Mouse (Mus musculus) neural tube, embryonic 10.5 days (tissue): ENCODE results near the gene 1700022I11Rik.

Experiments
- DNase-seq: peaks from one replicate; pipeline ENCODE4 v3.0.0-alpha.2; 2017; ENCODE audit warnings: low spot score; ENCODE audit errors: extremely low spot score

1700022I11Rik gene

DNA sequence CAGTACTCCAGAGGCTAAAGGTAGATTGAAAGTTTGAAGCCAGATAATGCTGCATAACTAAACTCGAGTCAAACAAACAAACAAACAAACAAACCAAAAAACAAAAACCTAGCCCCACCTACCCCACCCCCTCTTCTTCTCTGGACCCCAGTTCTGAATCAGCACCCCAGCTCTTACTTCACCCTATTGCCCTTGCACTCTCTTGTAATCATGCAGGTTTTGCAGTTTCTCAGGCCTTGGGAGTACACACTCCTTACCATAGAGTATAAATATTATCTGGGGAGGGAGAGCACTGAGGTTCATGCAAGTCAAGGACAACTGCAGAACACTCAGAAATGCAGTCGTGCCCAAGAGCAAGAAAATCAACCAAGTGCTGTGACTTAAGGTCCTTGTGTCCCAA is 31.9 kb downstream of the 1700022I11Rik start:
- no peak for DNase-seq

DNA sequence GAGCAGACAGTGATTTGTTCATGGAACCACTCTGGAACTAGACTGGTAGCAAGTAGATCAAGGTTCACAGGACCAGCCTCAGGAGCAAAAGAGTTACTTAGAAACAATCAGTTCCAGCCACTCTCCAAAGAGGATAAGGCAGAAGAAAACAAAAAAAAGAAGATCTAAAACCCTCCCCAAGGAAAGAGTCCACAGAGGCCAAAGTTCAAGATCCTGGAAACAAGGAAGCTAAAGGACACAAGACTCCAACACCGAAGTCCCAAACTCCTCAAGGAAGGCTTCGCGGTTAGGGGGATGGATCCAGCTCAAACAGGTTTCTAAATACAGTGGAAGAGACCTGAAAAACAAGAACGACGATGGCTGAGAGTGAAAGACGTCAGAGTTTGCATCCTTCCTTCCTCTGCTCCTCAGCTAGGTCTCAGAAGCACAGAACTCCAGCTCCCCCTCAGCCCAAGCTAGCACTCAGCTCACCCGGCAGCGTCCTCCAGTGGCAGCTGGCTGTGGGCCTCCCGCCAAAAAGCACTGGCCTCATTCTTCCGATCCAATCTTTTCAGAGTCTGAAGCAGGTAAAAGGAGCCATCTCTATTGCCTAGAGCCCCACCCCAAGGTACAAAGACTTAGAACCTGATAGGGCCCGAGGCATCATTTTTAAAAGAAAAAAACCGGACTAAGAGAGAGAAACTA is 33.5 kb downstream of the 1700022I11Rik start:
- DNase-seq: no peak

DNA sequence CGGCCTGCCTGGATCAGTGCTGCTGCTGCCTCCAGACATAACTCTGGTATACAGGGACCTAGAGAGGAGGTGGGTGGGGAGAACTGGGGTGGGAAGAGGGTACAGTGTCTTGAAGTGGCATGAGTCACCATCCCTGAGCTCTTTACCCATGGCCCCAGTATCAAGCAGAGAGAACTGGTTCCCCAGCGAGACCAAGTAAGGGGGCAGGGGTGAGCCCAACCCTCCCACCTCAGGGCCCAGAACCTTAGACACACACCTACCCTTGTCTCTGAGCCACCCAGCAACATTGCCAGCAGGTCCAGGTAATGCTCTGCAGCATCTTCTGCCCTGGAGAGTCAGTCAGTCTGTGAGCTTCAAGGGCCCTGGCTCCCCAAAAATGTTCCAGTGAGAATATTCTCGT is 35.5 kb downstream of the 1700022I11Rik start:
- no peak for DNase-seq

DNA sequence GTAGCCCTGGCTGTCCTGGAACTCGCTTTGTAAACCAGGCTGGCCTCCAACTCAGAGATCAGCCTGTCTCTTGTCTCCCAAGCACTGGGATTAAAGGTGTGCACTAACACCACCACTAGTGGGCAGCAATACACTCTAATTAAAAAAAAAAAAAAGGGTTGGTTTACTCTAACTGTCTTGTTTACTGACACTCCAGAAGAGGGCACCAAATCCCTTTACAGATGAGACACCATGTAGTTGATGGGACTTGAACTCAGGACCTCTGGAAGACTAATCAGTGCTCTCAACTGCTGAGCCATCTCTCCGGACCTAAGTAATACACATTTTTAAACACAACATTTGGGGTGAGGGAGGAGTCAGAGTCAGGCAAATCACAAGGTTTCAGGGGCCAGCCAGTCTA is 36.4 kb downstream of the 1700022I11Rik start:
- no peak for DNase-seq

DNA sequence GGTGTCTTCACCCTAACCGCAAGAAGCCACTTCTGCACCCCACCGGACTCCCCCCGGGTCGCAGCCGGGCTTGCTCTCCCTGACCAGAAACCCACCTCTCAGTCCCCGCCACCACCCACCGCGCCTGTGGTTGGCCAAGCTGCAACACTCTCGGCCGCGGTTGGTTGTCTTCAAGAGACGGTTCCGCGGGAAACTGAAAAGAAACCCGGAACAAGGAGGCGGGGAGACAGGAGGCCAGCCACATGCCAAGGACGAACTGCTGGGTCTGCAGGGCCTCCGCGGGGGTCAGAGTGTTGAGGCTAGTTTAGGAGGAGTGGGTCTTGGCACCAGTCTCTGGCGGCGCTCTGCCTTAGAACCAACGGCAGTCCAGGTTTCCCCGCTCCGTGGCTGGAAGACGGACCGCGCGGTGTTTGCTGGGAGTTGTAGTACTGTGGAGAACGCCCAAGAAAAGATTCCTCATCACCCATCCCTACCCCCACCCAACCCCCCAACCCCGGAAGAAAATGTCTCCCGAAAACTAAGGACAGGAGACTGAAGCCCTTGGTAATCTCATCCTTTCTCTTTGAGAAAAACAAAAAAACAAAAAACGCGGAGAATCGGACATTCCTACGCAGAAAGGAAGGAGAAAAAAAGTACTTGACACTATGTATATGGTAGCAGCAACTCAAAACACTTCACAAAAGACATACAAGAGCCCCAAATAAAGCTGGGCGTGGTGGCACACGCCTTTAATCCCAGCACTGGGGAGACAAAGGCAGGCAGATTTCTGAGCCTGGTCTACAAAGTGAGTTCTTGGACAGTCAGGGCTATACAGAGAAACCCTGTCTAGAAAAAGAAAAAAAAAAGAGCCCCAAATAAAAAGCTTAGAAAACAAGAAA is 41.0 kb downstream of the 1700022I11Rik start, which contains the start of gene Fancg:
Gene Fancg, minus strand, starts transcription at position 346 of the 878 bp plus-strand sequence.
- peak; percentile 87 for DNase-seq

DNA sequence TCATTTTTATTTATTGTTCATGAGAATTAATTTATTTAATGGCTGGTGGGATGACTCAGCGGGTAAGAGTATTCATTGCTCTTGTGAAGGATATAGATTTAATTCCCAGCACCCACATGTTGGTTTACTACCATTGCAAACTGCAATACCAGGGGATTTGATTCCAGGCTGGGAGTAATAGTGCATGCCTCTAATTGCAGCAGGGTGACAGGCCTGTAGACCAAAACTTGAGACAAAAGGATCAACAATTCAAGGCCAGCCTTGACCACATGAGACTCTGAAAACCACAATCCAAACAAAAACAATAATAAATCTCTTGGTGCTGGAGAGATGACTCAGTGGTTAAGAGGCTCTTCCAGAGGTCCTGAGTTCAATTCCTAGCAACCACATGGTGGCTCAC is 42.7 kb downstream of the 1700022I11Rik start:
- DNase-seq: no peak

DNA sequence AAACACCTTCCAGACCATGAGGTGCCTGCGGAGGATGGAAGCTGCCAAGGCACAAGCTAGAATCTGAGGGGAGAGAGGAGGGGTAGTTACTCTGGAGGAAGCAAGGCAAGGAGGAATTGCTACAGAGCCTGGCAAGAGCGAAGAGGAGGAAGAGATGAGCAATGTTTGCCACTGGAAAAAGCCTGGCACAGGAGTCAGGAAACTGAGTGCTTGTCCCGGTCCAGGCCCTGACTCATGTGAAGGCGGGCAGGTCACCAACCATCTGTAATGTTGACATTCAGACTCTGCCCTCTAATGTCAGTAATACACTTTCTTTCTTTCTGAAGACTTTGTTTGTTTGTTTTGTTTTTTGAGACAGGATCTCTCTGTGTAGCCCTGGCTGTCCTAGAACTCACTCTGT is 48.8 kb downstream of the 1700022I11Rik start:
- no peak for DNase-seq

DNA sequence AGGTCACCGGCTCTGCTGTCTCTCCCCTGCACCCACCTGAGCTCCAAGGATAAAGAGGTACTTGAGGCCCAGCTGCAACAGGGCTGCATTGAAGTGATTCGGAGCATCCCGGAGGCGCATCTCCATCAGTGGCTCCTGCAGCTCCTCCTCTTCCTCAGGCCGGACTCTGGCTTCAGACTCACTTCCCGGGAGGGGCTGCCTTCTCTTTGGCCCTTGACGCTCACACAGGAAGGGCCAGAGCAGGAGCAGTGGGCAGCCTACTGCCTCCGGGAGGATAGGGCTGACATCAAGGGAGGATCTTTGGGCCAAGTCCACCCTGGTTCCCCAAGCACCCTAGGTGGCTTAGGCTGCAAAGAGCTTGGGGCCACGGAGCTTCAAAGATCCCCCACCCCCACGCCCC is 49.8 kb downstream of the 1700022I11Rik start:
- no peak for DNase-seq

DNA sequence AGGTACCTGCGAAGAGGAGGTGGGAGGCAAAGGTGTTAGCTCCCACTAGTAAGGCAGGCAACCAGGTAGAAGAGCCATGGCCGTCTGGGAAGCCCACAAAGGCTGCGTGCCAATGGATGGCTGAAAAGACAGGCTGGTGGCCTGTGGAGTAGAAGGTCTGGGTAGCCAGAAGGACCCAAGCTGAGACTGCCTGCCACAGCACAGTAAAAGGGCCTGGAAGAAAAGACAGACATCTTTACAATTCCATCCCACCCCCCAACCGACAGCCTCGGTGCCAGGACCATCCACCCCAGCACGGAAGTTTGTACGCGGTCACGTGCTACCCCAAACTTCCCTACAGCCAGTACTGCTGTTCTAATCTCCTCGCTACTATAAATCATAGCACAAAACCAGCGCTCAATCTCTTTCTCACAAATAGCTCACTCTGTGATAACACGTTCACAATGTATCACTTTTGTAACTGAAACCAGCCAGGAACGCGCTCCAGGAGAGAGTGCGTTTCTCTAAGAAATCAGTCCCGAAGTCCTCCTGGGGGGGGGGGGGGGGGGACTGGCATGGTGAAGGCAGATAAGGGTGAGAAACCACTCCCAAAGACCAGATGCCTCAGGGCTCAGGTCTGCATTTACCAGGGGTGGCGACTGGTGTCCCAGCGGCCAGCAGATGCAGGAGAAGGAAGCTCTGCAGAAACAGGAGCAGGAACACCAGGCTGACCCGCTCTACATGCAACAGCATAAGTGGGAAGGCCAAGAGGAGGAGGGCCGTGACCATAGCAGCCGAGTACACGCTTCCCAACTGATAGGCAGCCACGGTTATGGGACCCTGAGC is 50.4 kb downstream of the 1700022I11Rik start:
- no peak for DNase-seq

DNA sequence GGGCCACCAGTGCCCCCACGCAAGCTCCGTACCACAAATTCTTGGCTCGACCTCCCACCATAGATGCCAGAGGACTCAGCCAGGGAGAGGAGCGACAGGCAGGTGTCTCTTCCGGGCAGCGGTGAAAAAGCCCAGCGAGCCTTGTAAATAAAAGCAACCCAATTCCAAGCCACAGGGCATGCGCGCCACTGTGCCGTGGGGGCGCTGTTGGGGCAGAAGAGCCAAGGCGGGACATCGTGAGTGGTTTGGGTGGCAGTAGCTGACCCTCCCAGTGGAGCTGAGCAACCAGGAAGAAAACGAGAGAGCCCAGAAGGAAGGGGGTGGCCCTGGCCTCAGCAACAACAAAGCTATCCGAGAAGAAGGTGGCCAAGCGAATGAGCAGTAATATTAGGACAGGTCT is 51.5 kb downstream of the 1700022I11Rik start:
- no peak for DNase-seq

DNA sequence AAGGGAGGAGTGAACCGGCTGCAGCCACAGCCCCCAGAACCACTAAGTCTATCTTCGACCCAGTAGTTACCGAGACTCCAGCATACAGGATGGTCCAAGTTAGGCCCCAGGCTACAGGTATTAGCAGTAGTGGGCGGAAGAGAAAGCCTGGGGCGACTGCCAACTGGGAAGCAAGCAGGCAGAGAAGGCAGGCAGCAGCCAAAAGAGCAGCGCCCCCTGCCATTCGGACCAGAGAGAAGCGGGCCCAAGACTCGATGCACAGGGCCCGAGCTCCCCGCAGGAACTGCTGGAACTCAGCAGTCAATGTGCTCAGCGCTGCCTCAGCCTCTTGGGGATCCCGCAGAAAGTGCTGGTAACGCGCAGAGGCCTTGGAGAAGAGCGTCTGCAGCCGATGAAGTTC is 51.9 kb downstream of the 1700022I11Rik start:
- no peak for DNase-seq

DNA sequence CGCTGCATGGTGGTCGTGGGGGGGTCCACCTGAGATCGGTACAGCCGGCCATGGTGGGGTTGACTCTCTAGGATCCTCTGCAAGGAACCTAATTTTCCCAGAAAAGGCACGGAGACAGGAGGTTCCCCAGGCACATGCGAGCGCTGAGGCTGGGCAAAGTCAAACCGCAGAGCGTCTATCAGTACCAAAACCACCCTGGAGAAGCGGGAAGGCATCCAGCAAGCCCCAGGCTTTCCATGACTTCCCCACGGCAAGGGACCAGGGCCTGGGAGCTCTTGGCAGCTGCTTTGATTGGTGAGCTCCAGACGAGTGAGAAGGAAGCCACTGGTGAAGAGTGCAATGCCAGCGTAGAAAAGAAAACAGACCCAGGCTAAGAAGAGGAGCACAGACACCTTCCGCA is 55.3 kb downstream of the 1700022I11Rik start:
- DNase-seq: no peak

DNA sequence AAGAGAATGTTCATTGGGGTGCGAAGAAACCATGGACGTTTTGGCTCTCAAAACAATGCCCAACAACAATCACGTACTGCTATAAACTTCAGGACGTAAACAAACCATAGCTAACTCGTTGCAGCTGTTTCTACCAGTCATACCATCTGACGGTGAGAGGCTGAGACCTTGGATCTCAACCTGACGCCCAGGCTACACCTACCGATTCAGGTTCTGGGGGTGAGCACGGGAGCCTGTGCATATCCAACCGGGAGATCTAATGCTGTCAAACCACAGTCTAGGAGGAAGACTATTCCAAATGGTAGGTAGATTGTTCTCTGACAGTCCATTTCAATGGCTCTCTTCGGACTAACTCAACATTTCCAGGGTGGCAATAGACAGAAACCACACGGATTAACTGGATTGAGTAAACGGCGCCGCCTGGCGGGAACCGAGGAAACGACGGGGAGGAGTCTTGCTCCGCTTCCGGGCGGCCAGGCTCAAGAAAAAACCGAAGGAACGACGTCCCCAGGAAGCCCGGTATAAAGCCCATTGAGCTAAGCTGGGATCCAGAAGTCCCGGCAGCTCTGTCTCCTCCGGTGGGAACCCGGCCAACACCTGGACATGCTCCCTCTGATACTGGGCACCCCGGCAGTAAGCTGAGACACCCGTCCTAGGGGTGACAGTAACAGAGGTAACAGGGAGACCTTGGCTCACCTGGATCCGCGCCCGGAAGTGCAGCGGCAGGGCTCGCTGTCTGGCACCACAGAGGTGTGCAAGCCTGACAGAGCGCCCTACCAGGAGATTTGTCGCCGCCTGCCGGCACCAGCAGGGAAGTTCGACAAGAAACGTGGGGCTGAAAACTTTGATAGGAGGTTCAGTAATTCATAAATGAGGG is 55.9 kb downstream of the 1700022I11Rik start, which contains the start of gene Pigo:
Gene Pigo, minus strand, starts transcription at position 736 of the 877 bp plus-strand sequence.
- DNase-seq: peak; percentile 90

DNA sequence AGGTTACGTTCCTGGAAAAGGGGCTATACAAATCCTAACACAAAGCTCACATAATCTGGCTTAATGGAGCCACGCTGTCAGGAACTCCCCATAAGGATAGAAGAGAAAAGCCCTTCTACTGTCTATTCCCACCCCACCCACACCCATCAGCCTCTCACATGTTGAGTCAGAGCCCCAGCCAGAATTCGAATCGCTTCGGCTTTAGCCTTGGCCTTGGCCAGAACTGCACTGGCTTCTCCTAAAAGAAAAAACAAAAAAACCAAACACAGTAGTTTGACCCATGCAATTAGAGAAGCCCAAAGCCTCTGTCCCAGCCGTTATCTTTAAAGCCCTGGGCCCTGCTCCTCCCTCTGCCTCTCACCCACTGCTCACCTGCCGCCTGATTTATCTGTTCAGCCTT is 59.7 kb downstream of the 1700022I11Rik start:
- no peak for DNase-seq

DNA sequence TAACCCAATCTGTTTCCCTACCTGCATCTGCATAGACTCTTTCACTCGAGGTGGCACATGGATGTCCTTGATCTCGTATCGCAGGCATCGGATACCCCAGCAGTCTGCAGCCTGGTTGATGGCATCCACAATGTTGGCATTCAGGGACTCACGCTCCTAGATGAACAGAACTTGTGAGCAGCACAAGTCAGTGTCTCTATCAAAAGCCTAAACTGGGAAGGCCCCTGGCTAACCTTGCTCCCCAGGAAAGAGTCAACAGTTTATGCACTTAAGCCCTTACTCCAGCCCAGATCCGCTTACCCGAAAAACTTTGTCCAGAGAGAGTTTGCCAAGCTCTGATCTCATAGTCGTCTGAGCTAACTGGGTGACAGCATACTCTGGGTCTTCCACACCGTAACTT is 60.3 kb downstream of the 1700022I11Rik start:
- DNase-seq: no peak

DNA sequence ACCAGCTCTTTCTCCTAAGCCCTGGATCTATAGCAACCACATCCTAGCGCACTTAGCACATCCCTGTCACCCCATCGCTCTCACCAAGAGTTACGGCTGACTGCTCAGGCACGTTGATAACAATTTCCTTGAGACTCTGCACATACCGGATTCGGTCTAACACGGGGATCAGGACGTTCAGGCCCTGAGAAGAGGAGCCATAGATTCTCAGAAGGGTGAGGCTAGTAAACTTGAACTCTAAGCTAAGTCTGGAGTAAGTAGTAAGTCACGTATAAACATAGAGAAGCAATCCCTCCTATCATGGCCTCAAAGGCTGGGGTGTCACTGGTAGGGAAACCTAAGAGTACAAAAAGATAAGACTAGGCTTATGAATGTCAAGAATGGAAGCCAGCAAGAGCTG is 60.9 kb downstream of the 1700022I11Rik start:
- no peak for DNase-seq

DNA sequence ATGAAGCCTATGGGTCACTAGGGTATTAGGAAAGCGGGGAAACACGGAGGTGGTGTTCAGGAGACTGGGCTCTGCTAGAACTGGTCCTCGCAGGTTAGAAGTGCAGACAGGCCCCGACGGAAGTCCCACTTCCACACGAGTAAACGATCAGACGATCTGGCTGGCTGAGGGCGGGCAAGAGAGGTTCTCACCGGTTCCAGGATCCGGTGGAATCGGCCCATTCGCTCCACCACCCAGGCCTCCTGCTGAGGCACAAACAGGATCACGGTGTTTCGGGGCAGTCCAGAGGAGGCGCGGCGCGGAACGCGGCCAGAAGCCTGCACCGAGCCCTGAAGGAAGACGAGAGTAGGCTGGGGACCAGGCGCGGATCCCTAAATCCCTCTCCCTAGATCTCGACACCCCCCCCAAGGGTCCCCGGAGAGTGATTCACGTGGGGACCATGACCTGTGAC is 61.4 kb downstream of the 1700022I11Rik start:
- DNase-seq: no peak

DNA sequence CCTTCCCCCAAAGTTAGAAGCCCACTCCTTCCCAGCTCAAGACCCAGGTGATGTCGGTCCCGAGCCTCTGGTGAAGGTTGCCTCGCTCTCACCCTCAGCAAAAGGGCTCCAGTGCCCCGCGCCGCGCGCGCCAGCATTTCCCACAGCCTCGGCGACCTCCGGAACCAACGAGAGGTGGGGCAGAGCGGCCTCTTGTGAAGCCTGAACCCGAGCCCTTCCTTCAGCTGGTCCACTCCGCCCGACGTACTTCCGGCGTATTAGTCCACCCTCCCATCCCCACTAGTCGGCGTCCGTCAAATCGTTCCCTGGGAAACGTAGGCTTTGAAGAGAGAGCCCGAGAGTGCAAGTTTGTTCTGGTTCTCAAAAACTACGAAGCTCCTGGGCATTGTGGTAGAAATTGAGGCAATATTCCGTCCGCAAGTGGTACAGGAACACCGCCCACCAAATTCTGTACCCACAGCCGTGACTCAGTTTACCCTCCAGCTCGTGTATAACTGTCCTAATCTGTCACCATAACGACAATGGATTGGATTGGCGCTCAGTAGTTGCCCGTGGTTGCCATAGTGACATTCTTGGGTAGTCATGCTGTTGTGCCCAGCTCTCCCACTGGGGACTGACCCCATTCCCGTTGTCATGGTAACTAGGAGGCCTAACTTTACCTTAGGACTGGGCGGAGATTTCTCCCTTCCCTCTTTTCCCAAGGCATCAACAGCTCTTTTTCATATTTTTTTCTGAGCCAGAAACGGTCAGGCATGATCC is 62.0 kb downstream of the 1700022I11Rik start, which contains the start of gene Stoml2:
Gene Stoml2, minus strand, starts transcription at position 474 of the 759 bp plus-strand sequence.
- peak; percentile 91 for DNase-seq

DNA sequence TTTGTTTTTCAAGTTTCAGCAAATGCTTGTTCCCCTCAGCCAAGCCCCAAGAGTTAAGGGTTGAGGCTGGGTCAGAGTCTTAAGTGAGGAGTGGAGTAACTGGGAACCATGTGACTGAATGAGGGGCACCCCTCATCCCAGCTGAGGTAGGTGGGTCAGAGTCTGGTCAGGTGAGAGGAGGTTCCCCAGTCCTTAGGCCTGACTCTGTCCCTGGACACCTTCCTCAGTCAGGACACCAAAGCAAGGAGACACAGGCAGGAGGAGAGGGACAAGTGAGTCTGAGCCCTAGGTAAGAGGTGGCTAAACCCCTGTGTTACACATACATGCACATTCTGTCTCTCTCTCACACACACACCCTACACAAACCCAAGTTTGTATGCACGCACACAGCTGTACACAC is 63.1 kb downstream of the 1700022I11Rik start:
- no peak for DNase-seq
